Mouse (Mus musculus) left cerebral cortex, postnatal 4 days (tissue): ENCODE results near the gene Ctnnal1. TPM values are rescaled to one million over a fixed set of nuclear protein-coding genes. Genes with fewer than 3 reads are reported as not detected.

ENCODE experiments used
- DNase-seq: peaks from one replicate; pipeline ENCODE4 v3.0.0-alpha.2; 2022
- intact Hi-C: fragments of 180-260 bp; cut with DNase I; formaldehyde crosslinking; loops from one replicate; pipeline ENCODE4 v1.15.1; 2025
- total RNA-seq, 2 experiments: library from RNA; stranded (reverse); gene quantifications; 2 replicates each; pipeline ENCODE4 v1.2.3; 2021

The Ctnnal1 gene
- total RNA-seq, 2 experiments from 2014 or later = 18.5 to 20.4 TPM

- intact Hi-C loops = no loop called here
- no peak for DNase-seq
These were observed 972 bp downstream of the Ctnnal1 start for GRCm38 (mm10) chr4:56864016-56864415.

GRCm38 (mm10) chr4:56861551-56861950 lies 3.4 kb downstream of the Ctnnal1 start:
- no peak for DNase-seq
- intact Hi-C loops = no loop called here

- intact Hi-C loops = no loop called here
- DNase-seq = no peak
These were observed 6.3 kb downstream of the Ctnnal1 start for GRCm38 (mm10) chr4:56858733-56859132.

- no peak for DNase-seq
- intact Hi-C loops = no loop called here
These were observed 8.5 kb downstream of the Ctnnal1 start for GRCm38 (mm10) chr4:56856371-56856949.

- no peak for DNase-seq
- intact Hi-C loops = no loop called here
These were observed 9.1 kb downstream of the Ctnnal1 start for GRCm38 (mm10) chr4:56855935-56856334.

- intact Hi-C loops = no loop called here
- peak; percentile 20 for DNase-seq
These were observed 14.3 kb downstream of the Ctnnal1 start for GRCm38 (mm10) chr4:56850724-56851123.

- intact Hi-C loops = no loop called here
- DNase-seq = no peak
These were observed 16.9 kb downstream of the Ctnnal1 start for GRCm38 (mm10) chr4:56848044-56848443.

GRCm38 (mm10) chr4:56847400-56847799 lies 17.6 kb downstream of the Ctnnal1 start:
- intact Hi-C loops = no loop called here
- DNase-seq = no peak

GRCm38 (mm10) chr4:56845896-56846533 lies 19.0 kb downstream of the Ctnnal1 start:
- intact Hi-C loops = no loop called here
- DNase-seq = no peak

GRCm38 (mm10) chr4:56844911-56845310 lies 20.1 kb downstream of the Ctnnal1 start:
- no peak for DNase-seq
- intact Hi-C loops = no loop called here

GRCm38 (mm10) chr4:56843963-56844362 lies 21.0 kb downstream of the Ctnnal1 start:
- intact Hi-C loops = no loop called here
- DNase-seq = no peak

GRCm38 (mm10) chr4:56842501-56842900 lies 22.5 kb downstream of the Ctnnal1 start:
- intact Hi-C loops = no loop called here
- no peak for DNase-seq

GRCm38 (mm10) chr4:56840297-56840696 lies 24.7 kb downstream of the Ctnnal1 start:
- intact Hi-C loops = no loop called here
- DNase-seq = no peak

- intact Hi-C loops = no loop called here
- no peak for DNase-seq
These were observed 27.3 kb downstream of the Ctnnal1 start for GRCm38 (mm10) chr4:56837661-56838060.

GRCm38 (mm10) chr4:56831998-56832397 lies 33.0 kb downstream of the Ctnnal1 start:
- DNase-seq = no peak
- intact Hi-C loops = no loop called here

GRCm38 (mm10) chr4:56831013-56831609 lies 33.9 kb downstream of the Ctnnal1 start:
- intact Hi-C loops = no loop called here
- no peak for DNase-seq

- DNase-seq = peak; percentile 13
- intact Hi-C loops = no loop called here
These were observed 35.5 kb downstream of the Ctnnal1 start for GRCm38 (mm10) chr4:56829511-56829921.

GRCm38 (mm10) chr4:56828932-56829331 lies 36.1 kb downstream of the Ctnnal1 start:
- intact Hi-C loops = no loop called here
- no peak for DNase-seq

GRCm38 (mm10) chr4:56824231-56824630 lies 40.8 kb downstream of the Ctnnal1 start:
- intact Hi-C loops = no loop called here
- no peak for DNase-seq

GRCm38 (mm10) chr4:56820017-56820550 lies 44.9 kb downstream of the Ctnnal1 start:
- no peak for DNase-seq
- intact Hi-C loops = no loop called here

GRCm38 (mm10) chr4:56815131-56815530 lies 49.9 kb downstream of the Ctnnal1 start:
- intact Hi-C loops = no loop called here

GRCm38 (mm10) chr4:56812096-56812495 lies 52.9 kb downstream of the Ctnnal1 start:
- intact Hi-C loops = no loop called here
- DNase-seq = no peak

More at GRCm38 (mm10) chr4:56815131-56815530, 49.9 kb downstream of the Ctnnal1 start:
- no peak for DNase-seq
